Comparison of ENCODE assay signal across 11 mouse cellular contexts in the genomic region with DNA sequence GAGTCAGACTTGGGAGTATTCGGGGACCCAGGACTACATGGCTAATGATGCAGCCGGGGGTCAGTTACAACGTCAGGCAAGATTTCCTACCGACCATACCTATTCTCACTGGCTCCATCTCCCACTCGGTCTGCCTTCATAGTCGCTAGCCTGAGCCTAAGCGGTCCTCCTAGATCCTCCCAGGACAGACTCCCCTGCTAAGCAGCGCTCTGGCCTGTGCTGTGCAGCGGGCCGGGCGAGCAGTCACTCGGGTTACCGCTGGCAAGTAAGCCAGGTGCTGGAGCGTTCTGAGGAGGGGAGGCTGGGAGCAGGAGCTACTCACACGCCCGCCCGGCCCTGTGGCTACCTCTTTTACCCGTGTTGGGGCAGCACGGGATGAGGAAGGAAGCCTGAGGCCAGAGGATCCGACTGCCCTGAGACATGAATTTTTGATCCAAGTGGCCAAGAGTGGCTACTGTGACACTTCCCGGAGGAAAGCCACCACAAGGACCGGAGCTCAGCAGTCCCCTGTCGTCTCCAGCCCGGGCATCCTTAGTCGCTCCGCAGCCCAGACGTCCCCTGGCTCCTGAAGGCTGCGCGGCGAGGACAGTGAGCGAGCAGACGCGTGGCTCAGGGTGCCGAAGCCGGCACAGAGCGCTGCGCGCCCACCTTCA. TPM values are rescaled to one million over a fixed set of nuclear protein-coding genes. Genes with fewer than 3 reads are reported as not detected.
A peak's percentile ranks its signal among the peaks of the same experiment; 100 is the strongest.
DNase-seq lines count a peak whose midpoint lies in the region; ATAC-seq and TF ChIP-seq lines count a peak whose summit lies in the region.
"Had no signal": no experiment of that assay in that cellular context is flagged by ENCODE, and none has a peak within 500 bp of the region (broad histone marks: within the 10 kb centered on the region; RNA-seq: fewer than 3 reads in every experiment).

No protein-coding gene starts in this region.

- peak overlapping the region; percentile 70 for H3K4me2 ChIP-seq in limb, embryonic 14.5 days (replicated peaks; ENCODE audit: low read depth, low read length, severe bottlenecking)

- H3K9ac ChIP-seq in limb, embryonic 14.5 days (ENCODE audit: low read depth, low read length, severe bottlenecking), result 0 out of 2 replicates have a peak overlapping the region, but pooled peaks have one; percentile 44
- H3K9ac ChIP-seq: liver, embryonic 14.5 days had no signal

- 1% methylated on average over 38 of the region's 38 CpGs for WGBS in heart, embryonic 10.5 days
- 1% methylated on average over 38 of the region's 38 CpGs for WGBS in limb, embryonic 14.5 days

- H3K36me3 ChIP-seq in heart, embryonic 10.5 days, result no peaks in the 10 kb centered on the region
- no peaks in the 10 kb centered on the region for H3K36me3 ChIP-seq in limb, embryonic 14.5 days (ENCODE audit: control insufficient read depth, insufficient read depth, low read length)

- H3K9me3 ChIP-seq in heart, embryonic 10.5 days, result no peaks in the 10 kb centered on the region
- no peaks in the 10 kb centered on the region for H3K9me3 ChIP-seq in limb, embryonic 14.5 days (ENCODE audit: control insufficient read depth, low read length)

- H3K4me3 ChIP-seq in heart, embryonic 10.5 days, result peak overlapping the region; percentile 56
- peak overlapping the region; percentile 43 for H3K4me3 ChIP-seq in limb, embryonic 14.5 days (replicated peaks; ENCODE audit: low read length)

- no peak for ATAC-seq in limb, embryonic 14.5 days (ENCODE audit: low FRiP score, low read depth)

- TF ChIP-seq POLR2A in limb, embryonic 14.5 days (IDR thresholded peaks at IDR 0.05; ENCODE audit: borderline replicate concordance, extremely low read depth, insufficient read depth, insufficient read length), result no peak

- DNase-seq in heart, embryonic 10.5 days (ENCODE audit: low spot score), result no peak
- no peak for DNase-seq in heart, postnatal 10 days
- peak; percentile 17 for DNase-seq in thymus, postnatal 4 days
- DNase-seq in thymus, adult 18-20 months, result no peak
- no peak for DNase-seq in limb, embryonic 14.5 days (ENCODE audit: low spot score)
- no peak for DNase-seq in ovary, postnatal 36 days (ENCODE audit: low spot score)
- DNase-seq in B cell, adult 2 months, result no peak
- DNase-seq in kidney, adult 11 months, result no peak

- no peak overlapping the region for H3K27ac ChIP-seq in heart, embryonic 10.5 days
- no peak overlapping the region for H3K27ac ChIP-seq in limb, embryonic 14.5 days (replicated peaks; ENCODE audit: low read depth, low read length)
- H3K27ac ChIP-seq: liver, embryonic 14.5 days had no signal

- intact Hi-C loops in heart, postnatal 10 days (cut with DNase I), result loop anchor here (5.0 kb wide), 1 partner anchor 37 kb away; no protein-coding TSS in a partner anchor

- peaks cover 100% of the 10 kb centered on the region for H3K27me3 ChIP-seq in heart, embryonic 10.5 days (ENCODE audit: insufficient read depth, poor library complexity, severe bottlenecking)
- peaks cover 94% of the 10 kb centered on the region for H3K27me3 ChIP-seq in limb, embryonic 14.5 days (ENCODE audit: control insufficient read depth, insufficient read depth, low read length)

- H3K4me1 ChIP-seq in heart, embryonic 10.5 days, result peaks cover 36% of the 10 kb centered on the region
- H3K4me1 ChIP-seq in limb, embryonic 14.5 days (ENCODE audit: control insufficient read depth, insufficient read depth, low read length), result peaks cover 8% of the 10 kb centered on the region; the same call in 1 of the 2 replicates

RNA-seq across cellular contexts. Expression of a gene that starts 0.7 kb away (rescaled TPM):
- polyA plus RNA-seq in heart, embryonic 10.5 days (2016; fragmentation: Nextera tagmentation; extraction: Ambion mirVana), result 0.05 TPM in 1 of 2 replicates, not detected in the other
- under 1 TPM in 1 of 2 experiments, not detected in 1; 0.17 TPM for total RNA-seq in heart, postnatal 10 days (2021)
- polyA plus RNA-seq in limb, embryonic 14.5 days (2012; rRNA removed), result 1.6 and 1.8 TPM in 2 replicates
- 0.39 and 0.41 TPM in 2 replicates for polyA plus RNA-seq in limb, embryonic 14.5 days (2014; fragmentation: Nextera tagmentation; extraction: Ambion mirVana)
- polyA plus RNA-seq: liver, embryonic 14.5 days; spleen, adult 2 months had no signal

RNA-seq across cellular contexts. Expression of a gene that starts 28.0 kb away (rescaled TPM):
- 0.07 and 0.08 TPM in 2 replicates for polyA plus RNA-seq in heart, embryonic 10.5 days (2016; fragmentation: Nextera tagmentation; extraction: Ambion mirVana)
- total RNA-seq in heart, postnatal 10 days (2021), result not detected
- 0.29 and 0.63 TPM in 2 replicates for polyA plus RNA-seq in limb, embryonic 14.5 days (2012; rRNA removed)
- polyA plus RNA-seq in limb, embryonic 14.5 days (2014; fragmentation: Nextera tagmentation; extraction: Ambion mirVana), result 0.15 and 0.22 TPM in 2 replicates
- polyA plus RNA-seq: liver, embryonic 14.5 days; spleen, adult 2 months had no signal

RNA-seq across cellular contexts. Expression of a gene that starts 28.5 kb away (rescaled TPM):
- polyA plus RNA-seq in heart, embryonic 10.5 days (2016; fragmentation: Nextera tagmentation; extraction: Ambion mirVana), result 25.0 and 28.8 TPM in 2 replicates
- total RNA-seq in heart, postnatal 10 days (2021), result 10 to 100 TPM; 56.4 to 62.4 TPM
- 28.4 and 36.0 TPM in 2 replicates for polyA plus RNA-seq in limb, embryonic 14.5 days (2012; rRNA removed)
- 24.5 and 28.7 TPM in 2 replicates for polyA plus RNA-seq in limb, embryonic 14.5 days (2014; fragmentation: Nextera tagmentation; extraction: Ambion mirVana)

RNA-seq across cellular contexts. Expression of a gene that starts 43.5 kb away (rescaled TPM):
- 28.5 and 47.0 TPM in 2 replicates for polyA plus RNA-seq in heart, embryonic 10.5 days (2016; fragmentation: Nextera tagmentation; extraction: Ambion mirVana)
- 1 to 10 TPM; 7.2 to 8.4 TPM for total RNA-seq in heart, postnatal 10 days (2021)
- polyA plus RNA-seq in limb, embryonic 14.5 days (2012; rRNA removed), result 8.3 and 16.2 TPM in 2 replicates
- polyA plus RNA-seq in limb, embryonic 14.5 days (2014; fragmentation: Nextera tagmentation; extraction: Ambion mirVana), result 29.7 and 30.2 TPM in 2 replicates

RNA-seq across cellular contexts. Expression of a gene that starts 50.9 kb away (rescaled TPM):
- polyA plus RNA-seq in heart, embryonic 10.5 days (2016; fragmentation: Nextera tagmentation; extraction: Ambion mirVana), result 35.8 and 126 TPM in 2 replicates
- under 1 TPM; 0.57 to 0.81 TPM for total RNA-seq in heart, postnatal 10 days (2021)
- 176 and 192 TPM in 2 replicates for polyA plus RNA-seq in limb, embryonic 14.5 days (2012; rRNA removed)
- 267 and 331 TPM in 2 replicates for polyA plus RNA-seq in limb, embryonic 14.5 days (2014; fragmentation: Nextera tagmentation; extraction: Ambion mirVana)
- total RNA-seq: gastrocnemius, adult 8-10 months had no signal
